Mouse (Mus musculus): ENCODE measurements around the gene Cyp27b1.
A peak's percentile ranks its signal among the peaks of the same experiment; 100 is the strongest.
"Not testable (repeated sequence)": the region's sequence is repeated elsewhere in the genome, so short reads cannot be mapped to it uniquely, and the experiment has no call there.

Gene Cyp27b1

GRCm38 (mm10) chr10:127049395-127050118, 1.5 kb downstream of the Cyp27b1 start:
- DNase-seq (ENCODE audit: low spot score): no peak

- no peak for DNase-seq (ENCODE audit: low spot score)
These were observed 2.0 kb downstream of the Cyp27b1 start for GRCm38 (mm10) chr10:127050119-127050474.

- no peak for DNase-seq (ENCODE audit: low spot score)
These were observed 6.6 kb downstream of the Cyp27b1 start for GRCm38 (mm10) chr10:127054646-127055045.

- DNase-seq (ENCODE audit: low spot score): no peak
These were observed 7.4 kb downstream of the Cyp27b1 start for GRCm38 (mm10) chr10:127055406-127055805.

GRCm38 (mm10) chr10:127056490-127056889, 8.4 kb downstream of the Cyp27b1 start:
- no peak for DNase-seq (ENCODE audit: low spot score)

- peak; percentile 75 for DNase-seq (ENCODE audit: low spot score)
These were observed 10.1 kb downstream of the Cyp27b1 start for GRCm38 (mm10) chr10:127058161-127058560.

- no peak for DNase-seq (ENCODE audit: low spot score)
These were observed 10.7 kb downstream of the Cyp27b1 start for GRCm38 (mm10) chr10:127058708-127059107.

- no peak for DNase-seq (ENCODE audit: low spot score)
These were observed 11.3 kb downstream of the Cyp27b1 start for GRCm38 (mm10) chr10:127059174-127059967.

- peak; percentile 77 for DNase-seq (ENCODE audit: low spot score)
These were observed 12.2 kb downstream of the Cyp27b1 start, which contains the start of gene March9 for GRCm38 (mm10) chr10:127059968-127060916. TSS of gene March9 (minus strand) at chr10:127060184.

GRCm38 (mm10) chr10:127061085-127061484, 13.0 kb downstream of the Cyp27b1 start:
- DNase-seq (ENCODE audit: low spot score): no peak

- DNase-seq (ENCODE audit: low spot score): no peak
These were observed 13.5 kb downstream of the Cyp27b1 start for GRCm38 (mm10) chr10:127061513-127061912.

GRCm38 (mm10) chr10:127062101-127062500, 14.1 kb downstream of the Cyp27b1 start:
- DNase-seq (ENCODE audit: low spot score): not testable (repeated sequence)

GRCm38 (mm10) chr10:127062503-127062902, 14.5 kb downstream of the Cyp27b1 start:
- DNase-seq (ENCODE audit: low spot score): no peak

- DNase-seq (ENCODE audit: low spot score): peak; percentile 98
These were observed 15.3 kb downstream of the Cyp27b1 start, which contains the start of gene Cdk4 for GRCm38 (mm10) chr10:127063239-127063872. TSS of gene Cdk4 (plus strand) at chr10:127063534.

- DNase-seq (ENCODE audit: low spot score): no peak
These were observed 16.1 kb downstream of the Cyp27b1 start for GRCm38 (mm10) chr10:127063913-127064870.

- no peak for DNase-seq (ENCODE audit: low spot score)
These were observed 17.9 kb downstream of the Cyp27b1 start for GRCm38 (mm10) chr10:127065981-127066380.

- DNase-seq (ENCODE audit: low spot score): no peak
These were observed 18.5 kb downstream of the Cyp27b1 start for GRCm38 (mm10) chr10:127066519-127067018.

GRCm38 (mm10) chr10:127068360-127069038, 20.4 kb downstream of the Cyp27b1 start:
- no peak for DNase-seq (ENCODE audit: low spot score)
